Mouse (Mus musculus) CD4-positive, CD25-positive, alpha-beta regulatory T cell (primary cell): ENCODE results near the gene Ccne1. TPM values are rescaled to one million over a fixed set of nuclear protein-coding genes. Genes with fewer than 3 reads are reported as not detected.

Experiments
- polyA plus RNA-seq: library from polyadenylated mRNA; unstranded; fragments of 100-300 nt; shearing (Covaris generic); gene quantifications from one replicate; pipeline ENCODE4 v1.2.1, GENCODE M21; 2017

Gene Ccne1
- polyA plus RNA-seq, result 10.0 TPM

DNA sequence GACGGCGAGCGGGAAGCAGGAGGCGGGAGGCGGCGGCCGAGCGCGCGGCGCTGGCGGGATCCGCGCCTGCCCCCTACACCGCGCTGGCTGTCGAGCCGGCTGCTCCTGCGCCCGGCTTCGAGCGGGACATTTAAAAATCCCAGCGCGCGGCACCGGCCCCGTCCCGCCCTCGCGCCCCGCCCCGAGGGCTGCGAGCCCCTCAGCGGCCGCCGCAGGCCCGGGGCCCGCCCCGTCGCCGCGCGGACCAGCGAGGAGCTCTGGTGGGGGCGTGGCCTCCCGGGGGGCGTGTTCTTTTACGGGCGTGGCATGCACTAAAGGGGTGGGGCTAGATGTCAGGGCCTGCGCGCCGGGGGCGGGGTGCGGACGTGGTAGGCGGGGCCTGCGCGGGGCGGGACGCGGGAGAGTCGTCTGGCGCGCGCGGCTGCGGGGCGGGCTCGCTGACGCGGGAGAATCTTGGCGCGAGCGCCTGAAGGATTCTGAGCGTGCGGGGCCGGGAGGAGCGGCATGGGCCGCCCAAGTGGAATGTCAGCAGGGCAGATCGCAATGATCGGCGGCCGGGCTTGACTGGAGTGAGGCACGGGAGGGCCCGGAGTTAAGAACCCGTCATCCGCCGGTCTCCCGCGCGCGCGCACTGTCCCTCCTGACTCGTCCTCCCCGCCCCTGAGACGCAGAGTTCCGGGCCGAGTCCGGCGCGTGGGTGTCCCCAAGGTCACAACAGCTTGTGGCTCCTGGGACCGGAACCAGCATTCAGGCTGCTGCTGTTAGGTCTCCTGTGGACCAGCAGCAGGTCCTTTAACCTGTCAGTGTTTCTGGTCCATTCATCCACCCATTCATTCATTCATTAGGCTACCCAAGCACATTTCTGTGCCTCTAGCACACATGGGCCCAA lies at the start of gene Ccne1:
TSS of gene Ccne1 (minus strand) at position 164 of the 889 bp plus-strand sequence.

Other genes starting within 250 kb of the Ccne1 start
- gene Uri1, start 84.0 kb downstream of the Ccne1 start, polyA plus RNA-seq, result 78.6 TPM
- gene 1600014C10Rik, start 75.7 kb upstream of the Ccne1 start, polyA plus RNA-seq, result 140 TPM
- gene Plekhf1, start 120.5 kb upstream of the Ccne1 start, polyA plus RNA-seq, result 0.30 TPM
- gene Pop4, start 163.9 kb upstream of the Ccne1 start, polyA plus RNA-seq, result 30.7 TPM